Mouse (Mus musculus): ENCODE data around the gene Gm8374. TPM values are rescaled to one million over a fixed set of nuclear protein-coding genes. Genes with fewer than 3 reads are reported as not detected.
"Not testable (repeated sequence)": the region's sequence is repeated elsewhere in the genome, so short reads cannot be mapped to it uniquely, and the experiment has no call there.

The Gm8374 gene
- not detected for polyA plus RNA-seq (2021)

DNA sequence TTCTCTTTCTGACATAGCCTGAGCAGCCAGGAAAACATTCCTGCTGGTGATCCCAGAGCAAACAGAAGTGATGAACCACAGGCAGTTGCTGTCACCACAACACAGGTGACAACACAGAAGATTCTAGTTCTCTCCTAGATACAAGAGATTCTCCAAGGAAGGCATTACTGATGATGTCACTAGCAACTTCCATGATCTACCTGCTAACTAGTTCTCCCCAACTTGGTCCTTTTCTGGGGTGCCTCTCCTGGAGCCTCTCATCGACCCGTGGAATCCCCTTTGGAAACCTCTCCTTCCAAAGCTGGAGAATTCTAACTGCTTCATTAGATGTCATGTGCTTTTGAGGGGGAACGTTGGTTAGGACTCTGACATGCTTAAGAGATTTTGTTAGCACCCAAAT, at the start of gene Gm8374:
Gene Gm8374 (minus strand): TSS at position 101 of the 400 bp plus-strand sequence.
- DNase-seq (ENCODE audit: low read depth, low spot score); H3K27me3 ChIP-seq; ATAC-seq; POLR2A ChIA-PET; in situ Hi-C loops (cut with MboI; ENCODE audit: low pct_unique_long_range_greater_than_20kb); CTCF ChIA-PET: not testable (repeated sequence)

DNA sequence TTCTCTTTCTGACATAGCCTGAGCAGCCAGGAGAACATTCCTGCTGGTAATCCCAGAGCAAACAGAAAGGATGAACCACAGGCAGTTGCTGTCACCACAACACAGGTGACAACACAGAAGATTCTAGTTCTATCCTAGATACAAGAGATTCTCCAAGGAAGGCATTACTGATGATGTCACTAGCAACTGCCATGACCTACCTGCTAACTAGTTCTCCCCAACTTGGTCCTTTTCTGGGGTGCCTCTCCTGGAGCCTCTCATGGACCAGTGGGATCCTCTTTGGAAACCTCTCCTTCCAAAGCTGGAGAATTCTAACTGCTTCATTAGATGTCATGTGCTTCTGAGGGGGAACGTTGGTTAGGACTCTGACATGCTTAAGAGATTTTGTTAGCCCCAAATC, 32.6 kb downstream of the Gm8374 start, which contains the start of gene Gm5797:
Gene Gm5797 (minus strand): TSS at position 101 of the 400 bp plus-strand sequence.
- H3K27me3 ChIP-seq; CTCF ChIA-PET; ATAC-seq; in situ Hi-C loops (cut with MboI; ENCODE audit: low pct_unique_long_range_greater_than_20kb); POLR2A ChIA-PET; DNase-seq (ENCODE audit: low read depth, low spot score): not testable (repeated sequence)

DNA sequence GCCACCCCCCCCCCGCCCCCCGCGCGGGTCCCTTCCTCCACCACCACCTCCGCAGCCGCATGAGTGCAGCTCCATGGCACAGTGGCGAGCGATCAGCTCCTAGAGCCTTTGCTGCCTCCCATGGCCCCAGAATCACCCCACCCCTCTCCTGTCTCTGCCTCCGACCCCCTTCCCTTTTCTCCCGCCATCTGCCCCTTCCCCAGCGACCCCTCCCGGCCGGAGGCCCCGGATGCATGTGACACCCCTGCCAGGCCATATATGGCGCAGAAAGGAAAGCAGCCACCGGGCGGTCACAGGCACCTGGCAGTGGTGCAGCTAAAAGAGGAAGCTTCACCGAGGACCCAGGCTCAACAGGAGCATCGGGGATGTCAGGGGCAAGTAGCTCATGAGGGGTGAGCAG, 49.8 kb downstream of the Gm8374 start:
- in situ Hi-C loops (cut with MboI; ENCODE audit: low pct_unique_long_range_greater_than_20kb); POLR2A ChIA-PET; CTCF ChIA-PET; DNase-seq (ENCODE audit: low read depth, low spot score); H3K27me3 ChIP-seq; ATAC-seq: not testable (repeated sequence)

DNA sequence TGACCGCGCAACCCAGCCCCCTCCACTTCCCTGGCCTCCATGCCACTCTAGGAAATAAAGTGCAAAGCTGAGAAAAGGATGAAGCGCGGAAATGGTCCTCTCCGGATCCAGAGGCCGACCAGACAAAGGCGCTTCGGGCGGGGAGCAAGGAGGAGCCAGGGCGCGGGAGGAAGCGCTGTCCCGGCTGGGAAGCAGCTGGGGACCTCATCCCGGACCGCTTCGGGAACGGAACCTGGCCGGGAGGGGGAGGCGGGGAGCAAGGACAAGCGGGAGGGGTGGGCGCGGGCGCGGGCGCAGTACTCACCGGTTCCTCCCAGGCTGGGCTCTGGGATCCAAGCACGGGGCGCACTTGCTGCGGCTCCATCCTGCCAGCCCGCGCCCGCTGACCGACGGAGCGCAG, 50.3 kb downstream of the Gm8374 start, which contains the start of gene Gm3739:
Gene Gm3739 (minus strand): TSS at position 389 of the 400 bp plus-strand sequence.
- CTCF ChIA-PET; POLR2A ChIA-PET; DNase-seq (ENCODE audit: low read depth, low spot score); ATAC-seq; H3K27me3 ChIP-seq; in situ Hi-C loops (cut with MboI; ENCODE audit: low pct_unique_long_range_greater_than_20kb): not testable (repeated sequence)

Other genes starting within 250 kb of the Gm8374 start
- not detected for gene Gm6676, start 239.7 kb downstream of the Gm8374 start, polyA plus RNA-seq (2021)
- gene Gm3512, start 190.6 kb downstream of the Gm8374 start, polyA plus RNA-seq (2021), result 0.87 TPM
- not detected for gene Gm16434, start 170.6 kb downstream of the Gm8374 start, polyA plus RNA-seq (2021)
- not detected for gene Gm3727, start 100.4 kb downstream of the Gm8374 start, polyA plus RNA-seq (2021)
- not detected for gene Gm3739, start 50.1 kb downstream of the Gm8374 start, polyA plus RNA-seq (2021)
- gene Gm5797, start 32.7 kb downstream of the Gm8374 start, polyA plus RNA-seq (2021), result not detected
- not detected for gene Gm3755, start 85.8 kb upstream of the Gm8374 start, polyA plus RNA-seq (2021)
- gene Gm3752, start 118.6 kb upstream of the Gm8374 start, polyA plus RNA-seq (2021), result not detected
- not detected for gene Gm3558, start 203.4 kb upstream of the Gm8374 start, polyA plus RNA-seq (2021)
- not detected for gene Gm10338, start 230.5 kb upstream of the Gm8374 start, polyA plus RNA-seq (2021)